Mouse (Mus musculus) lung, postnatal 25 days (tissue): ENCODE results near the gene Mcu.

Experiments
- DNase-seq: peaks from one replicate; pipeline ENCODE4 v3.0.0; 2022; ENCODE audit warnings: low spot score

The Mcu gene

DNA sequence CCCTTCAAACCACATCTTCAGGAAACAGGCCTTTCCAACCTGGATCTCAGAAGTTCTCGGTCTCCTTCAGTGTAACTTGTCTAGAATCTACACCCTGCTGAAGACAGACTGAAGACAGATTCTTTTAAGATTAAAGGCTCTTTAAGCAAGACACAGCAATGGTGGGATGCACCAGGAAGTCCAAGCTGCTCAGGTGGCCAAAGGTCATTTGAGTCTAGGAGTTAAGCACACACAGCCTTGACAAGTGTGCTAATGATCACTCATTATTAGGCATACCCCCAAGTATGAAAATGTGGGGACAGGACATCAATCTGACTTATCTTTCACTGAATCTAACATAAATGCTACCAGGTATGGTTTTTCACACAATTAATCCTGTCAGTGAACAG is 47.0 kb downstream of the Mcu start:
- no peak for DNase-seq

- DNase-seq = no peak
These were observed 47.6 kb downstream of the Mcu start for GRCm38 (mm10) chr10:59568665-59569480.

GRCm38 (mm10) chr10:59566968-59567367 is 49.5 kb downstream of the Mcu start:
- DNase-seq = no peak

- DNase-seq = no peak
These were observed 50.5 kb downstream of the Mcu start for GRCm38 (mm10) chr10:59565995-59566410.

GRCm38 (mm10) chr10:59564551-59564950 is 51.9 kb downstream of the Mcu start:
- no peak for DNase-seq

DNA sequence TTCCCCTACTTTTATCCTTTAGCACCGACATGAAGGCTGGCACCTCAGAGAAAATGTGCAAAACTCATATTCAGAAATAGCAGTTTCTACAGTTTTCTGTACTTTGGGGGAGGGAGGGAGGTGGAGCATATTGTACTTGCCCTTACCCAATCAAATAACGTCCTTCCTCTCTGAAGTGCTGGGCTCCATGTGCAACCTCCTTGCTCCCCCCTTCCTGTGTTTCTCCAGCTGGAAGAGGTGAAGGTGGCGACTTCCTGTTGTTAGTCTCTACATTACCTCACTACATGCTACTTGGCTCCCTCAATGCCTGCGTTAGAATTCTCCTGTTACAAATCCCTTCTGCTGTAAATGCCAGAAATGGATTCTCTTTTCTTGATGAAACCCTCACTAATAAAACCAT is 54.0 kb downstream of the Mcu start:
- DNase-seq = no peak

DNA sequence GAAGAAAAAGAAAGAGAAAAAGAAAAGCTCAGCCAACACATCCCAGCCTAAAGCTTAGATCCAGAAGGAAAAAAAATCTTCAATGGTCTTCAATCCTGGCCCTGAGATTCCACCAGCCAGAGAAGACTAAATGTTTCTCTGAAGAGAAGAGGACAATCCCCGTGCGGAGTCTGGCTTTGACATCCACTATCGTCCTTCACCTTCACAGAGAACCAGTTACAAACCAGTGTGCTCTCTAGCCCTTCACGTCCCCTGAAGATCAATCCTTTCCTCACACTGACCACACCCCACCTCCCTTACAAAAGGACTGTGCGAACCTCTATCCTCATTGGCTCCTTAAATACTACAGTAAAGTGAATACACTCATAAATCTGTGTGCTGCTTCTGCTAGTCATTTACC is 56.4 kb downstream of the Mcu start:
- DNase-seq = no peak

GRCm38 (mm10) chr10:59558602-59559001 is 57.9 kb downstream of the Mcu start:
- no peak for DNase-seq

DNA sequence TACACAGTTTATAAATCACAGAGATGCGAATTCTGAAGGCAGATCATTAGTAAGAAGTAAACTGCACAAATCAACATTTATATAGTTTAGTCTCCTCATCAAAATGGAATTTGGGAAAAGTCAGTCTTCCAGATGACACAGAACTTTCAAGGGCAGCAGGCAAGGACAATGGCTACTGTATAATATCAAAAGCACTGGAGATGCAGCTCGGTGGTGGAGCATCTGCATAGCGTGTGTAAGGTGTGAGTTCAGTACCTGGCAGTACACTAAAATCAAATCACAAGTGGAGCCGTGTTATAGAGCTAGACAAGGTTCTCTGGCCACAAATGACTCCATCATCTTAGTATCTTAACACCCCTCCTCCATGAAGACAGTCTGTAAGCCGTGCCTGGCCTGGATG is 58.3 kb downstream of the Mcu start:
- DNase-seq = no peak

GRCm38 (mm10) chr10:59556541-59556940 is 60.0 kb downstream of the Mcu start:
- no peak for DNase-seq

GRCm38 (mm10) chr10:59554243-59554642 is 62.2 kb downstream of the Mcu start:
- no peak for DNase-seq

DNA sequence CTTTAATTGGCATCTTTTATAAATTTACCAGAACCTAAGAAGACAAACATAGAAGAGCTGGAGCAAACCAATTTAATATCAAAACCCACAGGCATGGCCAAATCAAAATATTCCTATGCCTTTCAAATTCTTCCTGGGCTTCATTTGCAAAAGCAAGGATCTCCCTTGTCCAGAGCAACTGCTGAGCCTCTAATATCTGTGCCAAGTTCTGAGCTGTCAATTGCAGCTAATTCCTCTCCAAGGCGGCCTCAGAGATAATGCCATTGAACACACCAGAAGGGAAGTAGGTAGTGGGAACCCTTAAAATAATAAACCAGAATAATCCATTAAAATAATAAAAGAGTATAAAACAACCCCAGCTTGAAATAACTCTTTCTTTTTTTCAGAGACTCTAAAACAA is 64.0 kb downstream of the Mcu start:
- no peak for DNase-seq

DNA sequence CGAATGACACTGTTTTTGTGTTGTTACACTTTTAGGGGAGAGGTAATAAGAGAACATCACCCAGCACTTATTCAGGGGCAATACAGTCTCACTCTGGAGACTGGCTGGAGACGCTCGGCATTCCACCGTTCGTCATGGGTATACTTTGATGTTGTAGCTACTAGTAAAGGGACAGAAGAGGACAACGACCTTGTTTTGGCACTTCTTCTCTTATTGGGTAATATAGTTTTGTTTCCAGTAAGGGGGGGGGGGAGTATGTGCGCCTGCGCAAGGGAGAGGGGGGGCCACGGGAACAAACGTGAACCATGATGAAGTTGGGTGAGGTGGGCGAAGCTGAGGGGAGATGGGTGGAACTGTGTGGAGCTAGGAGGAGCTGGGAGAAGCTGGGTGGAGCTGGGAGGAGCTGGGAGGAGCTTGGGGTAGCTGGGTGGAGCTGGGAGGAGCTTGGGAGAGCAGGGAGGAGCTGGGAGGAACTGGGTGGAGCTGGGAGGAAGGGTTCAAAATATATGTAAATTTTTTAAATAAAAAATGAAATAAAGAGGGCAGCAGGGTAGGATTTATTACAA is 67.6 kb downstream of the Mcu start:
- DNase-seq = no peak

DNA sequence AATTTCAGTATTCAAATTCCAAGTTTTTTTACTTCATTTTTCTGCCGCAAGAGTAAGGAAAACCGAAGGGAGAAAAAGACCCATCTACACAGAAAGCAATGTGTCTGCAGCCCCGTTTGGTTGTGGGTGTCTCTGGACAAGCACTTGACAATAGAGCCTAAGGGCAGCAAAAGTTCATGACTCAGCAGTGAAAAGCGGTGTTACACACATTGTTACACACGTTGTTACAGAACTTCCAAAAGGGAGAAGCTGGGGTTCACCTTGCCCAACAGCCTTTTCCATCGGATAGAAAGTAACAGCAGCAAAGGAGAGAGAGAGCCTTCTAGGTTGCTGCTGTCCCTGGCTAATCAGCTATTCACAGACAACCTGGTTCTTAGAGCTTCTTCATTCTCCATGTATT is 68.3 kb downstream of the Mcu start:
- no peak for DNase-seq

DNA sequence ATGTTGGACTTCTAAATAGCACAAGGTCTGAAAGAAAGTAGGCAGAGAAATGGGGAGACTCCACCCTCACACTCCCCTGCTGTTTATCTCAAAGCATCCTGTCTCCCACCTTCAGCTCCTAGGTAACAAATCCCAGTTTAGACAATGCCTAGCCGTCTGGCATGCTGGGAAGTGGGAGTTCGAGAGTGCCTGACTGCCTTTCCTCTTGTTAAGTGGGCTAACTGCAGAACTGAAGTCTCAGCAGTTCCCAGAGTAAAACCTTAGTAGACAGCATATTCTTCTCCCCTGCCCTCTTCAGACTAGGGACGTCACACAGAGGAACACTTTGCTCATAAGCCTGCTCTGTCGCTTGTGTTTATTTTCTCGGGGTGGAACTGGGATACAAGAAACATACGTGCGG is 69.1 kb downstream of the Mcu start:
- no peak for DNase-seq

DNA sequence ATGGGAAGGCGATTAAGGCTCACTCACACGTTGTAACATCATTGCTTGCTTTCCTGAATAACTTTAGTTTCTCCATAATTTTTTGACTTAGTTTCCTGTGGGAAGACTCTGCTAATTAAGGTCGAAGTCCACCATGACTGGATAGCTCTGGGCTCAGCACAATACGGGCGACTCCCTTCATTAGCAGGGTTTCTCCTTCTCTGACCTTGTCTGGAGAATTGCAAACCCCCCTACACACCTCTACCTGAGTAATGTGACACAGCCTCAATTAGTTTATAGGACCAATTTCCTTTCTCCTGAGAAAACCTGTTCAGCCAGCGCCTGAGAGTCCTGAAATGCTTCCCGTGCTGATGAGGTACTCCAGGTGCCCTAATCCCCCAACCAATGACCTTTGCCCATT is 71.3 kb downstream of the Mcu start:
- no peak for DNase-seq

- peak; percentile 27 for DNase-seq
These were observed 73.1 kb downstream of the Mcu start for GRCm38 (mm10) chr10:59543351-59543750.

- DNase-seq = no peak
These were observed 75.0 kb downstream of the Mcu start for GRCm38 (mm10) chr10:59541466-59541865.

GRCm38 (mm10) chr10:59540596-59540995 is 75.9 kb downstream of the Mcu start:
- DNase-seq = no peak

GRCm38 (mm10) chr10:59540081-59540480 is 76.4 kb downstream of the Mcu start:
- no peak for DNase-seq

- DNase-seq = no peak
These were observed 77.0 kb downstream of the Mcu start for GRCm38 (mm10) chr10:59539533-59539875.

DNA sequence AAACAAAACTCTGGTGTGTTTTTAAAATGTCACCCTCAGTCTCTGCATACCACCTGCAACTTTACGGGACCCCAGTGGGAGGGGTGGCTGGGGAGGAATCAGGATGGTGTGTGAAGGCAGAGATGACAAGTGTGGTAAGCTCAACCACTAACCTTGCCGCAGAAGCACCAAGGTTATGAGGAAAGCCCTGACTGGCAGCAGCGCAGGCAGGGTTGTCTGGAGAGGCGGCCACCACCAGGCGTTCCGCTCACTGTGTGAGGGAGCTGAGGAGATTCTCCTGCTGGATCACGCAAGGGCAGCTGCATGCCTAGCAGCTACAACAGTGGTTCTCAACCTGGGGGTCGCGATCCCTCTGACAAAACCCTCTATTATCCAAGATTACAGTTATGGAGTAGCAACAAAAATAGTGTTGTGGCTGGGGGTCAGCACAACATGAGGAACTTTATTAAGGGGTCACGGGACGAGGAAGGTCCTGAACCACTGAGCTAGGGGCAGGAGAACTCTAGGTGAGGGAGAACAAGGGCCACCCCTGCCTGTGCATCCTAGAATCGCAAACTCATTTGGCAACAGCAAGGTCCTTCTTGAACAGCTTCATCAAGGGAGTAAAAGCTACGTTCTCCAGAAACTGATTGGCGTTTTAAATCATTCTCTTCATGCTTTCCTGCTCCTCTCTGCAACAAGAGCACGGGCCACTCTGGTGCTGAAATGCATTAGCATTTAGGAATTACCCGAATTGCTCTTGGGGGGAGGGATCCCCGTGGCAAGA is 77.5 kb downstream of the Mcu start:
- DNase-seq = no peak

GRCm38 (mm10) chr10:59538063-59538462 is 78.4 kb downstream of the Mcu start:
- DNase-seq = no peak
